Mouse (Mus musculus): ENCODE data around the gene Stkld1.
"Not testable (repeated sequence)": the region's sequence is repeated elsewhere in the genome, so short reads cannot be mapped to it uniquely, and the experiment has no call there.

DNA sequence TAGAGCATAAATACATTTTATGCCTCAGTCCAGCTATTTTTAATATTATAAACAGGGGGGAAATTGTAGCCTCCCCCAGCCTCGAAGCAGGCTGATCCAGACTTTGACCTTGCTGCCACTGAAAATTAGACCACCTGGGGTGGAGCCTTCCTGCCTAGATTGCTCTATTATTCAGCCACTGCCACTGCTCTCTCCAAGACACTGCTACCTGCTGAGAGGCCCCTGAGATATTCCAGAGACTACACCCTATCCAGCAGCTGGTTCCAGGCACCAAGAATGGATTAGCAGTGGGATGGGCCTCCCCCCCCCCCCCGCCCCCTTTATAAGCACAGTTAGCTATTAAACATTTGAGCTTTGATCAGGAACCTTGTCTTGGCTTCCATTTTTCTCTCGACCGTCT is 47.7 kb upstream of the Stkld1 start:
- not testable (repeated sequence) for TF ChIP-seq CTCF (IDR thresholded peaks at IDR 0.05; ENCODE audit: extremely low read depth, insufficient read length, insufficient replicate concordance, low read depth, low read length); POLR2A (IDR thresholded peaks at IDR 0.05; ENCODE audit: low read depth, low read length)

Data from small intestine, adult 2 months (tissue).